Mouse (Mus musculus) stomach, postnatal 0 days (tissue): Measurements from ENCODE around the gene 4931429L15Rik.

ENCODE experiments used
- CTCF ChIP-seq: IDR thresholded peaks from 2 replicates; pipeline ENCODE4 v1.5.1; 2016; ENCODE audit warnings: antibody characterized with exemption, low read depth, mild to moderate bottlenecking, moderate library complexity
- EP300 ChIP-seq: optimal IDR thresholded peaks from 2 replicates; pipeline ENCODE3; 2016; ENCODE audit warnings: antibody characterized with exemption

DNA sequence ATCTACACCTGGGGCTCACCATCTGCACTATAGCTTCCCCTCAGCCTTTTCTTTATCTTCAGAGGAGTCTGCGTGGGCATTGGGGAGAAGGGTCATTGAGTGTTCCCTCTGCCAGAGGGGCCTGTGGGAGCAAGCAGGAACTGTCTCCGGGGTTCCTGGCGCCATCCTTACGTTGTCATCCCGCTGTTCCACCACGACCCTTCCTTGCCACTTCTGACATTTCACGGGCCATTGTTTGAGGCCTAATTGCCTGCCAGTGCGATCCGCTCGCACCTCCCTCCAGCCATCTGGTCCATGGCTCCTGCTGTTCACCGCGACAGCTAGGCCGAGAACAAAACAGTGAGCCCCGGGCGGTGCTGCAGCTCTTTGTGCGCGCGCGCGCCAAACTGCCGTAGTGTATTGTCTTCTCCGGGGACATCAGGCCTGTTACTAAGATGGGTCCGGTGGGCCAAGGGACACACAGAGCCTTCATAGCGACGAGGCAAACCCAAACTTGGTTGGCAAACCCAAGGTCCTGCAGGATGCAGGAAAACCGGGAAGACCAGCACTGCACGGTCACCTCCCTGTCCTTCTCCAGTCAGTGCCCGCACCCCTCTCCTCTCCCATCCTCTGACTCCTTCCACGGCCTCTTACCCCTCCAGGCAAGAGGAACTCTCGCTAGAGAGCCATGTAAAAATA is 8.9 kb upstream of the 4931429L15Rik start:
- TF ChIP-seq CTCF (no peak), EP300 (no peak)
